Mouse (Mus musculus) cerebellum, adult 11-12 months (tissue): Measurements from ENCODE around the gene Elobl.
"Not testable (repeated sequence)": the region's sequence is repeated elsewhere in the genome, so short reads cannot be mapped to it uniquely, and the experiment has no call there.

ENCODE experiments used
- DNase-seq: peaks from one replicate; pipeline ENCODE4 v3.0.0; 2022

Gene Elobl

DNA sequence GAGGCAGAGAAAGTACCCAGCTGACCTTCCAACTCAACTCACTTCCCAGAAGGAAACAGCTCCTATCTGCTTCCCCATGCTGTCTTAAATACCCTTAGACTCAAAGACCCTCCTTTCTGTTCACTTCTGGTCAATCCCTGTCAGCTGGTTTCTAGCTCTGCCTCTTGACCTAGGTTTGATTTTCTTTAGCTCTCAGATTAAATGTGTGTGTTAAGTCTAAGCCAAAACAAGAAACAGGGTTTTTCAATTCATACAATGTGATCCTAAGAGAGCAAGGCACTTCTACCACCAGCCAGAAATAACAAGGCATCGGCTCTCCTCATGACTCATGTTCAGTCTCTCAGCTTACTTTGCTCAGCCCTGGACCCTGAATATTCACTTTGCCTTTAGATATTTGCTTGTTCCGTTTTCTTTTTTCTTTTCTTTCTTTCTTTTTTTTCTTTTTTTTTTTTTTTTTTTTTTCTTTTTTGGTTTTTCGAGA, at the start of gene Elobl:
Elobl (minus strand) TSS at position 51 of the 481 bp plus-strand sequence.
- DNase-seq: no peak

DNA sequence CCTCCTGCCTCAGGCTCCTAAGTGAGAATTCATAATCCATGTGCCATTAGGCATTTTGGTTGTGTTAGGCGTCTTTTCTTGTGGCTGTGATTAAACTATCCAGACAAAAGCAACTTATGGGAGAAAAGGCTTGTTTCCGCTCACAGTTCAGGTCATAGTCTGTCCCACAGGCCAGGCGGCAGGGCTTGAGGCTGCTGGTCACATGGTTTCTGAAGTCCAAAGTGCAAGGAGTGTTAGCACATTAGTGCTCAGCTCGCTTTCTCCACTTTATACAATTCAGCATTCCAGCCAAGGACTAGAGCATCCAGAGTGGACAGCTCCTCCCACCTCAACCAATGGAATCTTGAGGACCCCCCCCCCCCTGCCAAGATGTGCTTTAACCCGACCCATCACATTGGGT, 45.5 kb upstream of the Elobl start:
- no peak for DNase-seq

DNA sequence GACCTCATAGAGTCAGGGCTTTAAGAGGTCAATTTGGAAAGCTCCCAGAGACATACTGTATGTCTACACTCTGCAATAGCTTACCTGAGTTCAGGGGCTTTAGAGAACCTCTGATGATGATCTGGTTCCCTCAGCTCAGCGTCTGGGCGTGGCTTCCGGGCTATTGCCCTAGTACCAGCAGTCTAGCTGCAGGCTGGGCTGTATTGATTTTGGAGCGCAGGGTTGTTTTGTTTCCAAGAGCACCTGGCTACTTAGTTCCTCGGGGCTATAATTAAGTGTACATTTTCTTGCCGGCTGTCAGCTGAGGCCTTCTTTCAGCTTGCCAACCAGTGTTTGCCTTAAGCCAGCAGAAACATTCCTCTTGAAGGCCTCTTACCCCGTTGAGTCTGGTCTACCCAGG, 42.8 kb upstream of the Elobl start:
- DNase-seq: no peak

GRCm38 (mm10) chr11:89009066-89009465, 42.3 kb upstream of the Elobl start:
- DNase-seq: no peak

GRCm38 (mm10) chr11:89007582-89007981, 40.9 kb upstream of the Elobl start:
- DNase-seq: no peak

GRCm38 (mm10) chr11:89006404-89006803, 39.7 kb upstream of the Elobl start:
- DNase-seq: no peak

DNA sequence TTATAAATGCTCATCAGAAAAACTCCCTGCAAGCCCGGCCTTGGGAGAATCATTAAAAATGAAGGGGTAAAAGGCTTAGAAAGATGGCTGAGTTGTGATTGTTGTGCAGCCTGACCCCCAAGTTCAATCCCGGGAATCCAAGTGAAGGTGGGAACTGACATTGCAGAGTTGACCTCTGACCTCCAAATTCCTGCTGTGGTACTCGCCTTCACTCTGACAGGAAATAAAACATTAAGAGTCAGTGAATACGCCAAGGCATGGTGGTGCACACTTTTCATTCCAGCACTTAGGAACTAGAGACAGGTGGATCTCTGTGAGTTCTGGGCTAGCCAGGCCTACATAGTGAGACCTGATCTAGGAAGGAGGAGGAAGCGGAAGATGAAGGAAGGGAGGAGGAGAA, 38.7 kb upstream of the Elobl start:
- no peak for DNase-seq

DNA sequence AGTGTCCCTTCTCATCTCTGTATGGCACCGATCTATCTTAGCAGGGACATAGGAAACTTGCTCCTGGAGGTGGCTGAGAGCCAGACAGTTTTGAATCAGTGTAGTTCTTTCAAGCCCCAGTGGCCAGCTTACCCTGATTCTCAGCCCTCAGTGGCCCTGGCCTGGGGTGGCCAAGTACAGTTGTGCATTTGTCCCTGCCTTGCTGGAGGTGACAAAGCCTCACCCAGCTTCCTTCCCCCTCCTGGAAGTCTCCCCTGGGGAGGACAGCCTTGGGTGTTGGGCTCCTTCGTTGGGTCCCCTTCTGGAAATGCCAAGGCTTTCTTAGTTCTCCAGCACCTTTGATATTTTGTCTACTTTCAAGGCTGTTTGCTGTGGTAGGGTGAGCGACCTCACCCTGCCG, 37.0 kb upstream of the Elobl start:
- DNase-seq: no peak

DNA sequence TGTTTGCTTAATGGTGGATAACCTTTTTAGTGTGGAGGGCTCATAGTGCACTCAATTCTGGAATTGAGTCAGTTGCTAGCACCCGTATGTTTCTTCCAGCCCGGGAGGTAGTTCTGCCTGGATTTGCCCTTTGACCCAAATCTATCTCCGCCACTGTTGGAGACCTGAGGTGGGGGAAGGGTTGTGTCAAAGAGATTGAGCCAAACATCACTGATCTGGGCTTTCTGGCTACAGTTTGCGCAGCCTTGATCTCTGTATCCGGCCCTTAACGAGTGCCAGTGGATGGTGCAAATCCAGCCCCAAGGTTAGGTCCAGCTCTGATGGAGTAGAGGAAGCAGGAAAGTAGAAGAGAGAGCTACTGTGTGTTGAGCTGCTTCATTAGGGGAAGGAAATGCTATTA, 36.3 kb upstream of the Elobl start:
- DNase-seq: no peak

- DNase-seq: no peak
Observed at GRCm38 (mm10) chr11:89002621-89003020, 35.9 kb upstream of the Elobl start.

DNA sequence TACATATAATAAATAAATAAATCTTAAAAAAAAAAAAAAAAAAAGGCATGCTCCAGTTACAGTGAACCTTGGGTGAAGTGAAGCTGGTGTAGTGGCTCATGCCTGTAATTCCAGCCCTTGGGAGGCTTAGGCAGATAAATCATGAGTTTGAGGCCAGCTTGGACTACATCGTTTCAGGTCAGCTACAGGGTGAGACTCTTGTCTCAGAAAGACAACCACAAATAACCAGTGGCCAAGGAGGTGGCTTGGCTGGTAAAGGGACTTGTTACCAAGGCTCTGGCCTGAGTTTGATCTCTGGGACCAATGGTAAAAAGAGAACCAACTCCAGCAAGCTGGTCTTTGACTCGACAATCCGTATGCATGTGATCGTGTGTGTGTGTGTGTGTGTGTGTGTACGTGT, 35.3 kb upstream of the Elobl start:
- no peak for DNase-seq

GRCm38 (mm10) chr11:89001569-89001968, 34.8 kb upstream of the Elobl start:
- no peak for DNase-seq

- no peak for DNase-seq
Observed at GRCm38 (mm10) chr11:89000527-89000819, 33.7 kb upstream of the Elobl start.

DNA sequence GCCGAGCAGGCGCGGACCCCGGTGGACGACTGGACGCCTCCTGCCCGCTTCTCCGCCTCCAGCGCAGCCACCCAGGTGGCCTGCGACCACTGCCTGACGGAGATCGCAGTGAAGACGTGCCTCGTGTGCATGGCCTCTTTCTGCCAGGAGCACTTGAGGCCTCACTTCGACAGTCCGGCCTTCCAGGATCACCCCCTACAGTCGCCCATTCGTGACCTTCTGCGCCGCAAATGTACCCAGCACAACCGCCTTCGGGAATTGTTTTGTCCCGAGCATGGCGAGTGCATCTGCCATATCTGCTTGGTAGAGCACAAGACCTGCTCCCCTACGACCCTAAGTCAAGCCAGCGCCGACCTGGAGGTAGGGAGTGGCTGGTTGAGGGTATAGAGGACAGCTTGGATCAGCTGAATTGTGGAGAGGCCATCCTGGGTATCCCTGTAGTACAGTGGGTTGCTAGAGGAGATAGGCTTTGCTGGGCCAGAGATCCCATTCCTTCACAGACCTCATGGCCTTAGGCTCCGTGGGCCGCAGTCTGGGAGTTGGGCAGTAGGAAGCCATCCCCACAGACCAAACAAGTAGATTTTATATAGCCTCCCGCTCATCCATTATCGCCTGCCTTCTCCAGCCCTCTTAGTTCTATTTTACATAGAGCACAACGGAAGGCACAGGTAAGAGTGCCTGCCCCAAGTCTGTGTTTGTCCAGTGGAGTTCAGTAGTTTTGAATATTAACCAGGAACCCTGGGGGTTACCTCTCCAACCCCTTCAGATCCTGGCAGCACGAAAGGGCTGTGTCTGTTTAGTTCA, 33.2 kb upstream of the Elobl start:
- DNase-seq: no peak

- DNase-seq: no peak
Observed at GRCm38 (mm10) chr11:88998974-88999722, 32.4 kb upstream of the Elobl start, which contains the start of gene Trim25. TSS of gene Trim25 (plus strand) at chr11:88999376.

- DNase-seq: no peak
Observed at GRCm38 (mm10) chr11:88998406-88998805, 31.7 kb upstream of the Elobl start.

DNA sequence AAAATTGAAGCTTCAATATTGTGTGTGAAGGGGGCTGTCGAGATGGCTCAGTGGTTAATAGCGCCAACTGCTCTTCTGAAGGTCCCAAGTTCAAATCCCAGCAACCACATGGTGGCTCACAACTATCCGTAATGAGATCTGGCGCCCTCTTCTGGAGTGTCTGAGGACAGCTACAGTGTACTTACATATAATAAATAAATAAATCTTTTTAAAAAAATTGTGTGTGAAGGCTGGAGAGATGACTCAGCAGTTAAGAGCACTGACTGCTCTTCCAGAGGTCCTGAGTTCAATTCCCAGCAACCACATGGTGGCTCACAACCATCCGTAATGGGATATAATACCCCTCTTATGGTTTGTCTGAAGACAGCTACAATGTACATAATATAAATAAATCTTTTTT, 30.6 kb upstream of the Elobl start:
- not testable (repeated sequence) for DNase-seq

- DNase-seq: no peak
Observed at GRCm38 (mm10) chr11:88996427-88996826, 29.7 kb upstream of the Elobl start.

DNA sequence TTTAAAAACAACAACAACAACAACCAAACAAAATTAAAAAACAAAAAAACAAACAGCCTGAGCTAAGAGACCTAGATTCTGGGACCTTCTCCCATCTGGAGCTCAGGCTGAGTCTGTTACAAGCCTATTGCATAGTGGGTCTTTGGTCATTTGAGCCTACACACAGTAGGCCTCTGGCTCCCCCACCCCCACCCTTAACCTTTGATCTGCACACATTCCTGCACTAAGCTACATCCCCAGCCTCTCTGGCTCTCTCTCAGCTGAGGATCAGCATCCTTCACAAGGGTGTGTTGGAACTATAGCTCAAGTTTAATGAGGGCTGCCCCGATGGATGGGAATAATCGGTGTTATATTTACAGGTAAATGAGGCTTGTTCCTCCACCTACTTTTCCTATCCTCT, 28.9 kb upstream of the Elobl start:
- DNase-seq: no peak

GRCm38 (mm10) chr11:88994492-88994891, 27.8 kb upstream of the Elobl start:
- DNase-seq: no peak

DNA sequence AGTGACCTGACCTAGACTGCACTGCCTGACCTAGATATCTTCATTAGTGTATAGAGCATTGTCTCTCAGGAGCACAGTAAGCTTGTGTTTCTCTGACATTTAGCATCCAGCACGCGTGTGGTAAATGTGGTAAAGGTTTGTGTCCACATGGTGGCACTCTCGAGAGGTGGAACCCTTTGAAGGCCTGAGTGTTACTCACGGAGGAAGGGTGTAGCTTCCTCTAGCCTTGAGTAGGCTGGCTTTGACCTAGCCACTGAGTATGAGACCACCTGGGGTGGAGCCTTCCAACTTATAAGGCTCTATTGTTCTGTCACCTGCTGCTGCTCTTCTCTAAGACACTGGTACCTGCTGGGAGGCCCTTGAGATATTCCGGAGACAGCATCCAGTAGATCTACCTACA, 26.9 kb upstream of the Elobl start:
- no peak for DNase-seq

- DNase-seq: no peak
Observed at GRCm38 (mm10) chr11:88993186-88993585, 26.5 kb upstream of the Elobl start.

GRCm38 (mm10) chr11:88989530-88989929, 22.8 kb upstream of the Elobl start:
- DNase-seq: no peak

GRCm38 (mm10) chr11:88988956-88989355, 22.2 kb upstream of the Elobl start:
- no peak for DNase-seq
